Mouse (Mus musculus) lung, adult 2 months (tissue): Measurements from ENCODE around the gene Klk11. TPM values are rescaled to one million over a fixed set of nuclear protein-coding genes. Genes with fewer than 3 reads are reported as not detected.

Source experiments
- DNase-seq: peaks from one replicate; pipeline ENCODE4 v3.0.0; 2022
- H3K4me1 ChIP-seq: fragments of 200-500 bp; 2 replicates; pipeline ENCODE4 v1.6.1; 2011; ENCODE audit warnings: low read length; ENCODE audit not compliant: control insufficient read depth, insufficient read depth
- H3K4me3 ChIP-seq: fragments of 200-500 bp; replicated peaks from 2 replicates; pipeline ENCODE3; 2011; ENCODE audit warnings: low read depth, mild to moderate bottlenecking, control low read depth, low read length; ENCODE audit errors: extremely low read depth
- CTCF ChIP-seq: fragments of 200-500 bp; IDR thresholded peaks from 2 replicates; pipeline ENCODE4 v1.5.1; 2011; ENCODE audit warnings: mild to moderate bottlenecking, low read length, control low read depth; ENCODE audit not compliant: insufficient read depth
- POLR2A ChIP-seq: fragments of 200-500 bp; IDR thresholded peaks from 2 replicates; pipeline ENCODE4 v1.6.1; 2011; ENCODE audit warnings: low read depth, mild to moderate bottlenecking, control low read depth, low read length, borderline replicate concordance; ENCODE audit errors: extremely low read depth
- WGBS: fragments of 180-500 bp; shearing (Covaris S2); methylation state at CpG from one replicate; pipeline ENCODE4 v1.1.7; 2018; 5-methylcytosine and 5-hydroxymethylcytosine counted together
- polyA plus RNA-seq: library from polyadenylated mRNA; depleted of rRNA; stranded (reverse); fragments of >200 nt; gene quantifications from 2 replicates; pipeline ENCODE4 v1.2.3, GENCODE M21; 2012; rRNA removed

Gene Klk11
- 3.2 and 26.4 TPM in 2 replicates for polyA plus RNA-seq

DNA sequence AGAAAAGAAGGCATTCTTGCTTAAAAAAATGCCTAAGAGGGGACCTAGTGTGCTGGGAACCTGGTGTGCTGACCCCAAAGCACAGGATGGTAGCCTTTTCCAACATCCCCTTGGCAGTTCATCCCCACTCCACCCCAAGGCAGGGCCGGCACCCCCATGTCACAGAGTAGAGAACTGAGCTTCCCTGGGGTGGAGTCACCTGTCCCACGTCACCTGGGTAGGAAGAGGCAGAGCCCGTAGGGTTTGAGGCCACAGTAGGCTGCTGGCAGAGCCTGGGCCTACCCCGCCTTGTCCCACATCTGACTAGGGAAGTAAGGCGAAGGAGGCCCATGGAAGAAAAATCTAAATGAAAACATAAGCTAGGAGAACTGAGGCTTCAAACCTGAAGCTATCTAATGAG is at the start of gene Klk11:
Gene Klk11, plus strand, starts transcription at position 241 of the 400 bp plus-strand sequence.
- 82% methylated on average over 5 of the region's 5 CpGs for WGBS
- no peak within 1 kb of the TSS for H3K4me3 ChIP-seq
- DNase-seq: peak; percentile 1

GRCm38 (mm10) chr7:43747788-43748187 is 26.6 kb upstream of the Klk11 start:
- Histone ChIP-seq H3K4me3 (no peak overlapping the region), H3K4me1 (peaks cover 3% of the 10 kb centered on the region; the same call in 1 of the 2 replicates)
- 13% methylated on average over 1 of the region's 1 CpGs for WGBS
- peak; percentile 14 for DNase-seq
- no peak for TF ChIP-seq POLR2A
- no peak for TF ChIP-seq CTCF

More for the DNA sequence above, at the start of gene Klk11:
- no peak for TF ChIP-seq CTCF
- no peak for TF ChIP-seq POLR2A
- H3K4me1 ChIP-seq: no peaks in the 10 kb centered on the region

DNA sequence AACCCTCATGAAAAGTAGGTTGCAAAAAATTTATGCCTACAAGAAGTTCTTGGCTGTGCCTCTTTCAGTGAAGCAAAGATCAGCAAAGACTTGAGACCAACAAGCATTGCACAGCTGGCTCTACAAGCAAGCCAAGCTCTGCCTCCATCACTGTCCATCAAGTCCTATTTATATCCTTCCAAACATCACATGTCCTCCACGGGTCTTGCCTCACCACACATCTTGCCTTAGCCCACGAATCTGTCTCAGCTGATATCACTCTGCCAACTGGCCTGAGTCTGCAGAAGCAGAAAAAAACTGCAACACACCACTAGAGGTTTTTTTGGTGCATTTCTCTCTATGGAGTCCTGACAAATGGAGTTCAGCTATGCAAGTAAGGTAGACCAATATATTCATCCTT is 21.6 kb upstream of the Klk11 start:
- Histone ChIP-seq H3K4me1 (no peaks in the 10 kb centered on the region), H3K4me3 (no peak overlapping the region)
- WGBS: 47% methylated on average over 2 of the region's 2 CpGs
- DNase-seq: no peak
- TF ChIP-seq CTCF (no peak), POLR2A (no peak)

DNA sequence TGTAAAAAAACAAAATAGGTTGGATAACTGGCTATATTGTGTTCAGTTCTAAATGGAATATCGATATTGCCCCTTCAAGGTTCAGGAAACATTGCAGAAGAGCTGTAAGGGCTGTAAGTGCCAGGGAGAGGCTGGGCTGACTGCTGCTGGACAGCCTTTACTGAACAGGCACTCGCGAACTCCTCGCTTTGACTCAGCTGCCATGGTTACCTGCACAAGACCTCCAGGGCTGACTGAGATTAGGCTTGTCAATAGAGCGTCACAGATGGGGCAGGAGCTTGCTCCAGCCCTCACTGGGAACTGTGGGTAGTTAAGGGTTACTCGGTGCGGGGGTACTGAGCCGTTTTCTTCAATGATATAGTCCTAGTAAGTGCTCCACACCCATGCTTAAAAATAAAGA is 7.9 kb upstream of the Klk11 start:
- TF ChIP-seq POLR2A (no peak), CTCF (no peak)
- Histone ChIP-seq H3K4me1 (no peaks in the 10 kb centered on the region), H3K4me3 (no peak overlapping the region)
- WGBS: 44% methylated on average over 8 of the region's 8 CpGs
- no peak for DNase-seq

- DNase-seq: no peak
- 79% methylated on average over 4 of the region's 4 CpGs for WGBS
- no peaks in the 10 kb centered on the region for H3K4me1 ChIP-seq
- no peak within 1 kb of the TSS for H3K4me3 ChIP-seq
- no peak for TF ChIP-seq POLR2A
Observed at GRCm38 (mm10) chr7:43768597-43768996, 5.8 kb upstream of the Klk11 start, which contains the start of gene Klk12. Gene Klk12 (plus strand): TSS chr7:43768897.

DNA sequence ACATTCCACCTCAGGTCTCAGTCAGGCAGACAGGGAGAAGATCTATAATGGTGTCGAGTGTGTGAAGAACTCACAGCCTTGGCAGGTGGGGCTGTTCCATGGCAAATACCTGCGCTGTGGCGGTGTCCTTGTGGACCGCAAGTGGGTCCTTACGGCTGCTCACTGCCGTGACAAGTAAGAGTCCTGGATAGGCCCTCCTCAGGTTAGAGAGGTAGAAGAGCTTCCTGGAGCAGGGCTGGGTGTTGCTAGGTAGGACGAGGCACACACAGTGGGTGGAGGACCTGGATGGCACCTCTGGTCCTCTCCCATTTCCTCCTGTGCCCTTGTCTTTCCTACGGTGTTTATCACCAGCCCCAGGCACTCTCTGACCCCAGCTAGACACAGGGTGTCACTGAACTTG is 4.8 kb upstream of the Klk11 start:
- Histone ChIP-seq H3K4me3 (no peak overlapping the region), H3K4me1 (no peaks in the 10 kb centered on the region)
- TF ChIP-seq CTCF (no peak), POLR2A (no peak)
- DNase-seq: peak; percentile 0
- 84% methylated on average over 8 of the region's 8 CpGs for WGBS

DNA sequence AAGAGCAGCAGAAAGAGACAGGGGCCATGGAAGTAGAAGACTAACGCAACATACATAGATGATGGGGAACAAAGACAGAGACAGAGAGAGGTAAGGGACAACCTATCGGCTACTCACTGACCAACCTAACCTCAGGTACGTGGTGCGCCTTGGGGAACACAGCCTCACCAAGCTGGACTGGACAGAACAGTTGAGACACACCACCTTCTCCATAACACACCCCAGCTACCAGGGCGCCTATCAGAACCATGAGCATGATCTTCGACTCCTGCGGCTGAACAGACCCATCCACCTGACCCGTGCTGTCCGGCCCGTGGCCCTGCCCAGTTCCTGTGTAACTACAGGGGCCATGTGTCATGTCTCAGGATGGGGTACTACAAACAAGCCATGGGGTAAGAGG is 3.7 kb upstream of the Klk11 start:
- no peak for TF ChIP-seq CTCF
- no peak for TF ChIP-seq POLR2A
- Histone ChIP-seq H3K4me1 (no peaks in the 10 kb centered on the region), H3K4me3 (no peak overlapping the region)
- WGBS: 92% methylated on average over 10 of the region's 10 CpGs
- DNase-seq: peak; percentile 1

- 94% methylated on average over 6 of the region's 6 CpGs for WGBS
- TF ChIP-seq POLR2A (no peak), CTCF (no peak)
- Histone ChIP-seq H3K4me3 (no peak overlapping the region), H3K4me1 (no peaks in the 10 kb centered on the region)
- DNase-seq: no peak
Observed at GRCm38 (mm10) chr7:43771916-43772315, 2.5 kb upstream of the Klk11 start.

DNA sequence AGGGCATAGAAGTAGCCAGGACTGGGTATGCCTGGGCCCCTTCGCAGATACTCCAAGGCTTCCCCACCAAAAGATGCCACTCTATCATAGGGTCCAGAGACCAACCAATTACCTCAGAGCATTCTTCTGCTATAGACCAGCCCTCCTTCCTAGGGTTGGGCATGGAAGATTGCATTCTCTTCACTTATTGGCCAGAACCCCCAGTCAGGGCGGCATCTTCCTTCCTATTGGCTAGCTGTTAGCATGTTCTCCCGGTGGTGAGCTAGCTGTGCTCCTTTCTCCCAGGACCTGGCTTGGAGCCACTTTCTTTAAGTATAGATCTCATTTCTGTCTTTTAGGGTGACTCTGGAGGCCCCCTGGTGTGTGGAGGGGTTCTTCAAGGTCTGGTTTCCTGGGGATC is 1.5 kb upstream of the Klk11 start:
- peak; percentile 2 for DNase-seq
- TF ChIP-seq CTCF (no peak), POLR2A (no peak)
- H3K4me1 ChIP-seq: no peaks in the 10 kb centered on the region
- no peak overlapping the region for H3K4me3 ChIP-seq
- WGBS: 70% methylated on average over 3 of the region's 3 CpGs

DNA sequence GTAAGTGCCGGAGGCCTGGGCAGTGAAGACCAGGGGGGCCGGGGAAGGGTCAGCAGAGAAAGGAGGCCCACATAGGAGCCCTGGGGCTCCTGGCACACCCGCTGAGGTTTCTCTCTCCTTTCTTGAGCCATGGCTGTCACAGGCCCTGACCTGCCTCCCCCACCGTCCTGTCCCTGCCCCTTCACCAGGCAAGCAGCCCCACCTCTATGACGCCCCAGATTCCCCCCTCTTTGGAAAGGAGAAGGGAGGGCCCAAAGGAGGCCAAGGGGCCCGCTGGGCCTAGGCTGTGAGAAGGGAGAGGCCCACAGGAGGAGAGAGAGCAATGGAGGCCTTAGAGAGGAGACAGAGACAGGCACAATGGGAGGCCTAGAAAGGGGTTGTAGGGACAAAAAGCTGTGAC is 398 bp downstream of the Klk11 start:
- Histone ChIP-seq H3K4me3 (no peak overlapping the region), H3K4me1 (no peaks in the 10 kb centered on the region)
- DNase-seq: peak; percentile 0
- WGBS: 73% methylated on average over 6 of the region's 6 CpGs
- no peak for TF ChIP-seq CTCF
- no peak for TF ChIP-seq POLR2A
